Mouse (Mus musculus): ENCODE data around the gene Matk.

DNA sequence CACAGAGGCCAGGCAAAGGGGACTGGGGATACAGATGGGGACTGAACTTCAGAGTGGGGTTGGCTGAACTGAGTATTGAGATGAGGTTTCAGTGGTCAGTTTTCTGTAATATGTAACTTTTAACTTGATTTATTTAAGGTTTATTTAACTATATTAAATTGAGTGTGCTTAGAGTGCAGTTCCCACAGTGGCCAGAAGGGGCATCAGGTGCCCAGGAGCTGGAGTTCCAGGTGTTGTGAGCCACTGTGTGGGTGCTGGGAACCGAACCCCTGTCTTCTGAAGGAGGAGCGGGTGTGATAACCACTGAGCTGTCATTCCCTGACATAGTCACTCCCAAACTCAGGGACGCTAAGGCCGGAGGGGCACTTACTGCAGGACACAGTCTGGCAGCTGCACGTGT is 42.6 kb upstream of the Matk start:
- TF ChIP-seq HCFC1 (IDR thresholded peaks at IDR 0.05; ENCODE audit: borderline replicate concordance, insufficient read depth, low read length) (no peak), ZNF384 (IDR thresholded peaks at IDR 0.05; ENCODE audit: low read depth, low read length) (no peak), MAFK (IDR thresholded peaks at IDR 0.05; ENCODE audit: insufficient read depth, low read depth, low read length) (no peak), CHD2 (IDR thresholded peaks at IDR 0.05; ENCODE audit: low read depth, low read length) (no peak), ZC3H11A (IDR thresholded peaks at IDR 0.05; ENCODE audit: borderline replicate concordance, low read depth, low read length) (no peak)

All from ES-E14 (cell line).